Mouse (Mus musculus) forebrain, embryonic 16.5 days (tissue): ENCODE measurements around the gene Nop14. TPM values are rescaled to one million over a fixed set of nuclear protein-coding genes. Genes with fewer than 3 reads are reported as not detected.
"Not testable (repeated sequence)": the region's sequence is repeated elsewhere in the genome, so short reads cannot be mapped to it uniquely, and the experiment has no call there.

ENCODE experiments used
- ATAC-seq: fragments of 200-750 bp; cut with Nextera tagmentation; 2 replicates; pipeline ENCODE4 v1.8.0; 2017; ENCODE audit warnings: mild to moderate bottlenecking, moderate library complexity
- H3K27ac ChIP-seq: fragments of 300-500 bp; sonication (generic); 2 replicates; pipeline ENCODE4 v1.5.1; 2014; ENCODE audit warnings: low read length, control low read depth
- H3K27me3 ChIP-seq: fragments of 300-500 bp; sonication (generic); replicated peaks from 2 replicates; pipeline ENCODE4 v1.6.1; 2014; ENCODE audit warnings: low read length; ENCODE audit not compliant: control insufficient read depth, insufficient read depth
- H3K36me3 ChIP-seq: fragments of 300-500 bp; sonication (generic); 2 replicates; pipeline ENCODE4 v1.6.1; 2014; ENCODE audit not compliant: control insufficient read depth, insufficient read depth
- H3K4me1 ChIP-seq: fragments of 300-500 bp; sonication (generic); replicated peaks from 2 replicates; pipeline ENCODE4 v1.6.1; 2014; ENCODE audit warnings: low read length; ENCODE audit not compliant: control insufficient read depth, insufficient read depth
- H3K4me2 ChIP-seq: fragments of 300-500 bp; sonication (generic); 2 replicates; pipeline ENCODE4 v1.6.1; 2014; ENCODE audit warnings: mild to moderate bottlenecking, low read length, control low read depth
- H3K4me3 ChIP-seq: fragments of 300-500 bp; sonication (generic); replicated peaks from 2 replicates; pipeline ENCODE4 v1.5.1; 2014; ENCODE audit warnings: mild to moderate bottlenecking, low read length, control low read depth
- H3K9ac ChIP-seq: fragments of 300-500 bp; sonication (generic); replicated peaks from 2 replicates; pipeline ENCODE4 v1.6.1; 2014; ENCODE audit warnings: low read depth, low read length, control low read depth
- H3K9me3 ChIP-seq: fragments of 300-500 bp; sonication (generic); 2 replicates; pipeline ENCODE4 v1.6.1; 2016; ENCODE audit warnings: low read length; ENCODE audit not compliant: control insufficient read depth
- WGBS: fragments of 180-500 bp; shearing (Covaris S2); extraction: QIAGEN DNeasy Blood & Tissue Kit; methylation state at CpG from one replicate; pipeline ENCODE4 v1.1.7; 2014; 5-methylcytosine and 5-hydroxymethylcytosine counted together
- polyA plus RNA-seq: library from polyadenylated mRNA; unstranded; fragments of >200 nt; fragmentation: Nextera tagmentation; extraction: Ambion mirVana; gene quantifications from 2 replicates; pipeline ENCODE4 v1.2.1, GENCODE M21; 2015

The Nop14 gene
- polyA plus RNA-seq, 1 experiment from 2014 or later = 26.4 TPM

GRCm38 (mm10) chr5:34592666-34593065 lies 67.3 kb downstream of the Nop14 start:
- Histone ChIP-seq H3K36me3 (no peaks in the 10 kb centered on the region), H3K4me1 (peaks cover 13% of the 10 kb centered on the region), H3K9ac (no peak overlapping the region), H3K4me3 (no peak overlapping the region), H3K9me3 (no peaks in the 10 kb centered on the region), H3K27me3 (no peaks in the 10 kb centered on the region), H3K4me2 (no peak overlapping the region), H3K27ac (no peak overlapping the region)
- 84% methylated on average over 6 of the region's 6 CpGs for WGBS
- ATAC-seq = no peak

GRCm38 (mm10) chr5:34592224-34592623 lies 67.7 kb downstream of the Nop14 start:
- H3K27me3 ChIP-seq, ATAC-seq, H3K4me3 ChIP-seq, H3K4me2 ChIP-seq, H3K9me3 ChIP-seq, H3K9ac ChIP-seq, H3K27ac ChIP-seq, H3K36me3 ChIP-seq: not testable (repeated sequence)
- H3K4me1 ChIP-seq = peaks cover 16% of the 10 kb centered on the region
- 50% methylated on average over 5 of the region's 5 CpGs for WGBS

GRCm38 (mm10) chr5:34591388-34592004 lies 68.5 kb downstream of the Nop14 start:
- no peak overlapping the region for H3K4me2 ChIP-seq
- no peaks in the 10 kb centered on the region for H3K27me3 ChIP-seq
- WGBS = 7% methylated on average over 5 of the region's 5 CpGs
- no peaks in the 10 kb centered on the region for H3K36me3 ChIP-seq
- peaks cover 16% of the 10 kb centered on the region for H3K4me1 ChIP-seq
- peak; percentile 43; the same call in 1 of the 2 replicates for ATAC-seq
- H3K27ac ChIP-seq = peak overlapping the region; percentile 10; the same call in 1 of the 2 replicates
- H3K9ac ChIP-seq = no peak overlapping the region
- H3K4me3 ChIP-seq = no peak overlapping the region
- H3K9me3 ChIP-seq = no peaks in the 10 kb centered on the region

- no peak for ATAC-seq
- Histone ChIP-seq H3K4me1 (peaks cover 16% of the 10 kb centered on the region), H3K9me3 (no peaks in the 10 kb centered on the region), H3K9ac (peak overlapping the region; percentile 29; the same call in 1 of the 2 replicates), H3K4me2 (no peak overlapping the region), H3K36me3 (no peaks in the 10 kb centered on the region), H3K4me3 (no peak overlapping the region), H3K27ac (no peak overlapping the region), H3K27me3 (no peaks in the 10 kb centered on the region)
- WGBS = 17% methylated on average over 4 of the region's 4 CpGs
These were observed 69.2 kb downstream of the Nop14 start for GRCm38 (mm10) chr5:34590702-34591101.

- Histone ChIP-seq H3K27ac (no peak overlapping the region), H3K4me1 (peaks cover 16% of the 10 kb centered on the region), H3K9me3 (no peaks in the 10 kb centered on the region), H3K27me3 (no peaks in the 10 kb centered on the region), H3K36me3 (no peaks in the 10 kb centered on the region), H3K9ac (no peak overlapping the region), H3K4me2 (no peak overlapping the region), H3K4me3 (no peak overlapping the region)
- WGBS = 18% methylated on average over 5 of the region's 5 CpGs
- ATAC-seq = no peak
These were observed 69.9 kb downstream of the Nop14 start for GRCm38 (mm10) chr5:34590059-34590458.

Other genes with a start within 250 kb of the Nop14 start
- 8.6 and 8.7 TPM in 2 replicates for gene Tnip2, start 146.2 kb downstream of the Nop14 start, polyA plus RNA-seq
- 29.1 and 31.2 TPM in 2 replicates for gene Sh3bp2, start 134.3 kb downstream of the Nop14 start, polyA plus RNA-seq
- 224 and 243 TPM in 2 replicates for gene Add1, start 86.5 kb downstream of the Nop14 start, polyA plus RNA-seq
- 93.0 and 119 TPM in 2 replicates for gene Mfsd10, start 22.9 kb downstream of the Nop14 start, polyA plus RNA-seq
- 1.4 and 2.4 TPM in 2 replicates for gene Grk4, start 231 bp upstream of the Nop14 start, polyA plus RNA-seq
- 12.4 and 18.7 TPM in 2 replicates for gene Htt, start 101.6 kb upstream of the Nop14 start, polyA plus RNA-seq
- gene Msantd1, start 247.9 kb upstream of the Nop14 start, polyA plus RNA-seq = 4.9 and 7.2 TPM in 2 replicates